Mouse (Mus musculus): ENCODE measurements around the gene Gpr146. TPM values are rescaled to one million over a fixed set of nuclear protein-coding genes. Genes with fewer than 3 reads are reported as not detected.
A peak's percentile ranks its signal among the peaks of the same experiment; 100 is the strongest.
"Not testable (repeated sequence)": the region's sequence is repeated elsewhere in the genome, so short reads cannot be mapped to it uniquely, and the experiment has no call there.

The Gpr146 gene
- total RNA-seq (2022) = 10 to 100 TPM; 20.9 to 28.6 (median 25.4) TPM

GRCm38 (mm10) chr5:139377468-139378270, at the start of gene Gpr146:
Gene Gpr146, plus strand, starts transcription at chr5:139377697.
- peak; percentile 76 to 83 for DNase-seq (ENCODE audit: low spot score in 2 of 2)

GRCm38 (mm10) chr5:139330766-139331165, 46.7 kb upstream of the Gpr146 start:
- DNase-seq (ENCODE audit: low spot score in 2 of 2) = no peak

GRCm38 (mm10) chr5:139331742-139332141, 45.8 kb upstream of the Gpr146 start:
- peak; percentile 67 to 71 for DNase-seq (ENCODE audit: low spot score in 2 of 2)

GRCm38 (mm10) chr5:139332590-139333272, 44.8 kb upstream of the Gpr146 start:
- DNase-seq (ENCODE audit: low spot score in 2 of 2) = no peak

GRCm38 (mm10) chr5:139333301-139334013, 44.0 kb upstream of the Gpr146 start:
- no peak for DNase-seq (ENCODE audit: low spot score in 2 of 2)

- not testable (repeated sequence) for DNase-seq (ENCODE audit: low spot score in 2 of 2)
Observed at GRCm38 (mm10) chr5:139334394-139334793, 43.1 kb upstream of the Gpr146 start.

GRCm38 (mm10) chr5:139335634-139336033, 41.9 kb upstream of the Gpr146 start:
- DNase-seq (ENCODE audit: low spot score in 2 of 2) = no peak

GRCm38 (mm10) chr5:139337826-139338370, 39.6 kb upstream of the Gpr146 start:
- no peak for DNase-seq (ENCODE audit: low spot score in 2 of 2)

- DNase-seq (ENCODE audit: low spot score in 2 of 2) = no peak
Observed at GRCm38 (mm10) chr5:139338403-139338802, 39.1 kb upstream of the Gpr146 start.

- DNase-seq (ENCODE audit: low spot score in 2 of 2) = no peak
Observed at GRCm38 (mm10) chr5:139338891-139339290, 38.6 kb upstream of the Gpr146 start.

- DNase-seq (ENCODE audit: low spot score in 2 of 2) = peak; percentile 66 to 70
Observed at GRCm38 (mm10) chr5:139344021-139344686, 33.3 kb upstream of the Gpr146 start.

- peak; percentile 93 to 95 for DNase-seq (ENCODE audit: low spot score in 2 of 2)
Observed at GRCm38 (mm10) chr5:139344687-139345363, 32.7 kb upstream of the Gpr146 start.

- DNase-seq (ENCODE audit: low spot score in 2 of 2) = no peak
Observed at GRCm38 (mm10) chr5:139345364-139345714, 32.2 kb upstream of the Gpr146 start.

- no peak for DNase-seq (ENCODE audit: low spot score in 2 of 2)
Observed at GRCm38 (mm10) chr5:139347225-139347624, 30.3 kb upstream of the Gpr146 start.

GRCm38 (mm10) chr5:139349713-139350112, 27.8 kb upstream of the Gpr146 start:
- DNase-seq (ENCODE audit: low spot score in 2 of 2) = no peak

GRCm38 (mm10) chr5:139351134-139351533, 26.4 kb upstream of the Gpr146 start, which contains the start of gene Cox19:
Gene Cox19, minus strand, starts transcription at chr5:139351418.
- no peak for DNase-seq (ENCODE audit: low spot score in 2 of 2)

GRCm38 (mm10) chr5:139351628-139352027, 25.9 kb upstream of the Gpr146 start:
- no peak for DNase-seq (ENCODE audit: low spot score in 2 of 2)

- DNase-seq (ENCODE audit: low spot score in 2 of 2) = no peak
Observed at GRCm38 (mm10) chr5:139352317-139352716, 25.2 kb upstream of the Gpr146 start, which contains the start of gene Cyp2w1. Gene Cyp2w1, plus strand, starts transcription at chr5:139352617.

- DNase-seq (ENCODE audit: low spot score in 2 of 2) = no peak
Observed at GRCm38 (mm10) chr5:139353496-139353895, 24.0 kb upstream of the Gpr146 start.

GRCm38 (mm10) chr5:139353946-139354345, 23.6 kb upstream of the Gpr146 start:
- DNase-seq (ENCODE audit: low spot score in 2 of 2) = no peak

Measured in gastrocnemius, adult 8-10 months (tissue).